Mouse (Mus musculus) left cerebral cortex, adult 6 months (tissue): ENCODE measurements around the gene Gm10964. TPM values are rescaled to one million over a fixed set of nuclear protein-coding genes. Genes with fewer than 3 reads are reported as not detected.

ENCODE experiments used
- long read RNA-seq, 2 experiments: library from polyadenylated mRNA; unstranded; transcript quantifications; one replicate each; pipeline ENCODE4 v2.0.0; 2019 to 2020
- polyA plus RNA-seq: library from polyadenylated mRNA; unstranded; fragments of <200 nt; fragmentation: Nextera tagmentation; gene quantifications from 2 replicates; pipeline ENCODE4 v1.2.3, GENCODE M21; 2021

The Gm10964 gene
- not detected in 2 replicates for polyA plus RNA-seq
- long read RNA-seq, experiment 1 = 0 reads
- long read RNA-seq, experiment 2, partial matches to known transcripts = 0 of 3 reads
- long read RNA-seq, experiment 2, other reads (novel, unspliced or antisense) = 3 of 3 reads

GRCm38 (mm10) chr3:103739329-103739728 is at the start of gene Gm10964:
Gene Gm10964 (plus strand): TSS chr3:103739366.

GRCm38 (mm10) chr3:103737778-103738571 is 1.2 kb upstream of the Gm10964 start, which contains the start of gene Olfml3:
Gene Olfml3 (minus strand): TSS chr3:103738001.

DNA sequence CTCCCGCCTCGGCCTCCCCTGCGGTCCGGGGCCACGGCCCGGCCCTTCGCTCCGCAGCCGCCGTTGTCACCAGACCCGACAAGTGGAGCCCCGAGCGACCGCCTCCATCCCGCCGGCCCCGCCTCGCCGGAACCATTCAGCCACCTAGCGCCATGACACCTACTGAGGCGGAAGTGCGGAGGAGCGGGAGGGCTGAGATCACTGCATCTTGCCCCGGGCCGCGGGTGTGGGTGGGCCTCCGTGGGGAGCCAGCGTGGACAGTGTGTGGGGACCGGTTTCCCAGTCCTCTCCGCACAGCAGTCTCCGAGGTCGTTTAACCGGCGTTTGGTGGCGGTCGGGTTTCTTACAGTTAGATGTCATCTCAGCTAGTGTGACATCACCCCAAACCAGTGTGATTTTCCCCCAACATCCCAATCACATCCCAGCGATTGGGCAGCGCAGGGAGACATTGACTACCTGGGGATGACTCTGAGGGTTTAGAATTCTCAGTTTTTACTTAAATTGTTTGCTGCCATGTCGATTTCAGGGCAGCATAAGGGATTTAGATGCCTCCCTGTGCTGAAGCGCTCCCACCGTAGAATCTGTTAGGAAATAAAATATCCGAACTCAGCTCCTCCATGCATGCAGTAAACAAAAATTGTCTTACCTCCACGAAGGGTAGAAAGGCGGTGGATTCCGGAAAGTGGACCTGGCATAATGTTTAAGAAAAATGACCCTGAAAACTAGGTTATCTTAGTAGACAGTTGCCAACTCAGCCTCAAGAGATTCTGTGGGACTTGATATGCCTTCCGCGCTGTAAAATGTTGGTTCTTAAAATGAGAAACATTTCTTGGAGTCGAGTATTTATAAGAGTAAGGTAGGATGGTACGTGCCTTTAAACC is 52.3 kb downstream of the Gm10964 start, which contains the start of gene Hipk1:
Gene Hipk1, minus strand, starts transcription at position 334 of the 881 bp plus-strand sequence.

Other genes starting within 250 kb of the Gm10964 start
- gene Syt6, start 164.1 kb upstream of the Gm10964 start, polyA plus RNA-seq = 9.2 and 11.1 TPM in 2 replicates
- gene Atg4a-ps, start 93.3 kb upstream of the Gm10964 start, polyA plus RNA-seq = not detected in 2 replicates
- 7.6 and 11.1 TPM in 2 replicates for gene Olfml3, start 1.4 kb upstream of the Gm10964 start, polyA plus RNA-seq
- gene Hipk1, start 52.2 kb downstream of the Gm10964 start, polyA plus RNA-seq = 13.4 and 15.6 TPM in 2 replicates
- 3.6 and 5.1 TPM in 2 replicates for gene Dclre1b, start 70.1 kb downstream of the Gm10964 start, polyA plus RNA-seq
- gene Ap4b1, start 70.2 kb downstream of the Gm10964 start, polyA plus RNA-seq = 9.2 and 11.2 TPM in 2 replicates
- gene Gm43064, start 70.2 kb downstream of the Gm10964 start, polyA plus RNA-seq = not detected in 2 replicates
- not detected in 2 replicates for gene Bcl2l15, start 93.2 kb downstream of the Gm10964 start, polyA plus RNA-seq
- gene Ptpn22, start 120.4 kb downstream of the Gm10964 start, polyA plus RNA-seq = 0.54 and 1.0 TPM in 2 replicates
- gene Rsbn1, start 174.8 kb downstream of the Gm10964 start, polyA plus RNA-seq = 5.9 and 6.0 TPM in 2 replicates
- 5.2 and 18.4 TPM in 2 replicates for gene Phtf1, start 228.7 kb downstream of the Gm10964 start, polyA plus RNA-seq